Mouse (Mus musculus) lung, postnatal 0 days (tissue): Measurements from ENCODE around the gene Lrrfip1. TPM values are rescaled to one million over a fixed set of nuclear protein-coding genes. Genes with fewer than 3 reads are reported as not detected.
A peak's percentile ranks its signal among the peaks of the same experiment; 100 is the strongest.

Experiments
- ATAC-seq: fragments of 200-750 bp; cut with Nextera tagmentation; 2 replicates; pipeline ENCODE4 v1.8.0; 2017; ENCODE audit warnings: moderate library complexity
- DNase-seq: peaks from one replicate; pipeline ENCODE4 v3.0.0-alpha.2; 2016; ENCODE audit warnings: low spot score
- H3K27ac ChIP-seq: fragments of 300-500 bp; sonication (generic); 2 replicates; pipeline ENCODE4 v1.5.1; 2014; ENCODE audit warnings: antibody characterized with exemption, mild to moderate bottlenecking, low read length, mixed read lengths
- H3K27me3 ChIP-seq: fragments of 300-500 bp; sonication (generic); replicated peaks from 2 replicates; pipeline ENCODE4 v1.6.1; 2014; ENCODE audit warnings: low read length, mixed read lengths; ENCODE audit not compliant: insufficient read depth
- H3K36me3 ChIP-seq: fragments of 300-500 bp; sonication (generic); 2 replicates; pipeline ENCODE4 v1.6.1; 2014; ENCODE audit warnings: low read length, mixed read lengths; ENCODE audit not compliant: insufficient read depth
- H3K4me1 ChIP-seq: fragments of 300-500 bp; sonication (generic); 2 replicates; pipeline ENCODE4 v1.6.1; 2014; ENCODE audit warnings: antibody characterized with exemption, low read depth, low read length, mixed read lengths; ENCODE audit not compliant: insufficient read depth
- H3K4me2 ChIP-seq: fragments of 300-500 bp; sonication (generic); replicated peaks from 2 replicates; pipeline ENCODE4 v1.6.1; 2014; ENCODE audit warnings: low read depth, mild to moderate bottlenecking, low read length, moderate library complexity, mixed read lengths
- H3K4me3 ChIP-seq: fragments of 300-500 bp; sonication (generic); 2 replicates; pipeline ENCODE4 v1.5.1; 2014; ENCODE audit warnings: low read depth, low read length
- H3K9ac ChIP-seq: fragments of 300-500 bp; sonication (generic); replicated peaks from 2 replicates; pipeline ENCODE4 v1.6.1; 2014; ENCODE audit warnings: low read depth, mild to moderate bottlenecking
- H3K9me3 ChIP-seq: fragments of 300-500 bp; sonication (generic); 2 replicates; pipeline ENCODE4 v1.6.1; 2016; ENCODE audit warnings: low read length, mixed read lengths
- CTCF ChIP-seq: IDR thresholded peaks from 2 replicates; pipeline ENCODE4 v1.5.1; 2016; ENCODE audit warnings: antibody characterized with exemption, mild to moderate bottlenecking
- EP300 ChIP-seq: IDR thresholded peaks from 2 replicates; pipeline ENCODE4 v1.6.1; 2016; ENCODE audit warnings: antibody characterized with exemption, mild to moderate bottlenecking, control low read depth
- WGBS: fragments of 180-500 bp; shearing (Covaris S2); extraction: QIAGEN DNeasy Blood & Tissue Kit; methylation state at CpG from one replicate; pipeline ENCODE4 v1.1.7; 2014; 5-methylcytosine and 5-hydroxymethylcytosine counted together
- polyA plus RNA-seq: library from polyadenylated mRNA; unstranded; fragments of >200 nt; fragmentation: Nextera tagmentation; extraction: Ambion mirVana; gene quantifications from 2 replicates; pipeline ENCODE4 v1.2.1, GENCODE M21; 2015

The Lrrfip1 gene
- polyA plus RNA-seq, 1 experiment from 2014 or later = 83.1 TPM

- H3K27me3 ChIP-seq = no peaks in the 10 kb centered on the region
- no peaks in the 10 kb centered on the region for H3K9me3 ChIP-seq
- H3K9ac ChIP-seq = no peak overlapping the region
- DNase-seq (no peak), ATAC-seq (no peak)
- no peak overlapping the region for H3K27ac ChIP-seq
- no peaks in the 10 kb centered on the region for H3K36me3 ChIP-seq
- no peak overlapping the region for H3K4me2 ChIP-seq
- peaks cover 7% of the 10 kb centered on the region; the same call in 1 of the 2 replicates for H3K4me1 ChIP-seq
- no peak overlapping the region for H3K4me3 ChIP-seq
- WGBS = 69% methylated on average over 8 of the region's 8 CpGs
- TF ChIP-seq EP300 = no peak
- TF ChIP-seq CTCF = no peak
These were observed 85.8 kb downstream of the Lrrfip1 start for GRCm38 (mm10) chr1:91084374-91084773.

DNA sequence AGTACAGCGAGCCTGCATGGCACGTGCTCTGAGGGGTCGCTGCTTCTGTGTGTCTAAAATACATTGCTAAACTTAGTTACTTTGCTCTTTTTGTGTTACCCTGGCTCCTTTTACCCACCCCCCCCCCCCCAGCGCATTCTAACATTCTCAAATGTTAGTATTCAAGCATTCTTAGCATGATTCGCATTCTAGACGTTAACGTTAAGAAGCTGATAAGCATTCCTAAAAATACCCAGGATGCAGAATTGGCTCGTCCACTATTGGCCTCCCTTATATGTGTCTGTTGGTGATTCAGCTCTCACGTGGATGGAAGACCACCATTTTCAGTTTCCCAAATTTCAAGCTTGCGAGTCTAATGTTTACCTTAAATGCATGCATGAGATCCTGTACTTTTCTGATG is 86.5 kb downstream of the Lrrfip1 start:
- DNase-seq = peak; percentile 28
- 44% methylated on average over 10 of the region's 10 CpGs for WGBS
- Histone ChIP-seq H3K4me3 (no peak overlapping the region), H3K27me3 (no peaks in the 10 kb centered on the region), H3K9me3 (no peaks in the 10 kb centered on the region), H3K27ac (no peak overlapping the region; the same call in 1 of the 2 replicates), H3K36me3 (no peaks in the 10 kb centered on the region), H3K9ac (no peak overlapping the region), H3K4me2 (no peak overlapping the region), H3K4me1 (peaks cover 7% of the 10 kb centered on the region; the same call in 1 of the 2 replicates)
- ATAC-seq = no peak
- no peak for TF ChIP-seq CTCF
- peak; percentile 79 for TF ChIP-seq EP300

DNA sequence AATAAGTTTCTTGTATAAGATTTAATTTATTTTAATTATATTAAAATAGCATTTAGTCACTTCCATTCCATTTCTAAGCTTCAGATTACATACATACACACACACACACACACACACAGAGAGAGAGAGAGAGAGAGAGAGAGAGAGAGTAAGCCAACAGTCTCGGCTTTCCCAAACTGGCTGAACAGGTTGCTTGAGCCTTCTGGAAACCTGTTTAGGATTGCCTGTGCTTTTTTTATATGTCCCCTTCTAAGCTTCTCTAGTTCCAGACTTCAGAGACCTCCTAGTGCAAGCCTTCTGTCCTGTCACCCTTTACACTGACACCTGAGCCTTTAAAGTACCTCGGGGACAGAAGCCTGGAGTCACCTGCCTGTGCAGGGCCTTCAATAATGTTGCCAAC is 87.1 kb downstream of the Lrrfip1 start:
- TF ChIP-seq EP300 (no peak), CTCF (no peak)
- Histone ChIP-seq H3K4me2 (no peak overlapping the region), H3K27ac (peak overlapping the region; percentile 52), H3K9me3 (no peaks in the 10 kb centered on the region), H3K4me3 (no peak overlapping the region), H3K36me3 (no peaks in the 10 kb centered on the region), H3K4me1 (peaks cover 7% of the 10 kb centered on the region; the same call in 1 of the 2 replicates), H3K27me3 (no peaks in the 10 kb centered on the region), H3K9ac (no peak overlapping the region)
- DNase-seq (peak; percentile 35), ATAC-seq (no peak)
- WGBS = 29% methylated on average over 2 of the region's 2 CpGs

DNA sequence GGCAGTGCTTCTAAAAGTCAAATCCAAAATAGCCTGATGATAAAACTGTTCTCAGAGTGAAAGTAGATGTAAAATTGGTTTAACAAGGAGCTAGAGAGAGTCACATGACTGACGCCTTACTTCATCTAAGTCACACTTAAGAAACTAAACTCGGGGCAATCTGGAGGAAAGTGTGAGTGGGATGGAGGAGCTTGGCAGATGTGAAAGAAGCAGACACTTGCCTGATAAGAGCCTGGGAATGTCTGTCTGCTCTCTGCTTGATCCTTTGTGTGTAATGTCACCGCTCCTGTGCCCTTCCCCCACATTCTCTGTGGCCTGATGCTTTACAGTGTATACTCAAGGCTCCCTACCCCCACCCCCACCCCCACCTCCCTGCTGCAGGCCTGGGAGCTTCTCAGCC is 87.8 kb downstream of the Lrrfip1 start:
- ATAC-seq (peak; percentile 8; the same call in 1 of the 2 replicates), DNase-seq (peak; percentile 19)
- no peaks in the 10 kb centered on the region for H3K36me3 ChIP-seq
- H3K4me2 ChIP-seq = 0 out of 2 replicates have a peak overlapping the region, but pooled peaks have one; percentile 22
- no peak overlapping the region for H3K4me3 ChIP-seq
- H3K4me1 ChIP-seq = peaks cover 7% of the 10 kb centered on the region; the same call in 1 of the 2 replicates
- H3K27me3 ChIP-seq = no peaks in the 10 kb centered on the region
- no peak overlapping the region for H3K9ac ChIP-seq
- peak overlapping the region; percentile 52 for H3K27ac ChIP-seq
- TF ChIP-seq CTCF (no peak), EP300 (no peak)
- H3K9me3 ChIP-seq = no peaks in the 10 kb centered on the region
- 27% methylated on average over 3 of the region's 3 CpGs for WGBS

DNA sequence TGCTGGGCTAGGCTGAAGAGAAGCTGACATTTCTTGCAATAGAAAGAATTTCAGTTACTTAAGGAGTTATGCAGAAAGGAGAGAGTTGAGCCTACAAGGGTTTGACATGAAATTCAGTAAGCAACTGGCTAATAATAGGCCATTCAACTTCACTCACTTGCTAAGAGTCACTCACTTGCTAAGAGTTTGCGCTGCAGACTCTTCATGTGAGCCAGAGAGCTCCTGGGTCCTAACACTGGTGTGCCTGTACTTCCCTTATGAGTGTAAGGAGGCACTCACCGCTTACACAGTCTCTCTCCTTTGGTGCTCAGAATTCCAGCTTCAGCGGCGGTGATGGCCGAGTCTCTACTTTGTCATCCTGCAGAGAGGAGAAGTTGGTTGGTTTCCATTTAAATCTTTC is 88.2 kb downstream of the Lrrfip1 start:
- ATAC-seq (peak; percentile 92), DNase-seq (peak; percentile 86)
- peaks cover 9% of the 10 kb centered on the region; the same call in 1 of the 2 replicates for H3K4me1 ChIP-seq
- WGBS = 46% methylated on average over 5 of the region's 5 CpGs
- H3K27ac ChIP-seq = peak overlapping the region; percentile 52; the same call in 1 of the 2 replicates
- no peak overlapping the region for H3K4me2 ChIP-seq
- H3K4me3 ChIP-seq = no peak overlapping the region
- no peak for TF ChIP-seq CTCF
- TF ChIP-seq EP300 = peak; percentile 56
- H3K9me3 ChIP-seq = no peaks in the 10 kb centered on the region
- H3K36me3 ChIP-seq = no peaks in the 10 kb centered on the region
- H3K9ac ChIP-seq = no peak overlapping the region
- H3K27me3 ChIP-seq = no peaks in the 10 kb centered on the region

- Histone ChIP-seq H3K4me3 (no peak overlapping the region), H3K9me3 (no peaks in the 10 kb centered on the region), H3K27ac (no peak overlapping the region), H3K4me2 (no peak overlapping the region), H3K4me1 (peaks cover 11% of the 10 kb centered on the region; the same call in 1 of the 2 replicates), H3K9ac (no peak overlapping the region), H3K36me3 (no peaks in the 10 kb centered on the region), H3K27me3 (no peaks in the 10 kb centered on the region)
- TF ChIP-seq CTCF = no peak
- TF ChIP-seq EP300 = no peak
- WGBS = 75% methylated on average over 7 of the region's 7 CpGs
- peak; percentile 63 for DNase-seq
- no peak for ATAC-seq
These were observed 89.5 kb downstream of the Lrrfip1 start for GRCm38 (mm10) chr1:91088027-91088426.
